Comparison of ENCODE assay signal across 16 mouse cellular contexts in the genomic region with DNA sequence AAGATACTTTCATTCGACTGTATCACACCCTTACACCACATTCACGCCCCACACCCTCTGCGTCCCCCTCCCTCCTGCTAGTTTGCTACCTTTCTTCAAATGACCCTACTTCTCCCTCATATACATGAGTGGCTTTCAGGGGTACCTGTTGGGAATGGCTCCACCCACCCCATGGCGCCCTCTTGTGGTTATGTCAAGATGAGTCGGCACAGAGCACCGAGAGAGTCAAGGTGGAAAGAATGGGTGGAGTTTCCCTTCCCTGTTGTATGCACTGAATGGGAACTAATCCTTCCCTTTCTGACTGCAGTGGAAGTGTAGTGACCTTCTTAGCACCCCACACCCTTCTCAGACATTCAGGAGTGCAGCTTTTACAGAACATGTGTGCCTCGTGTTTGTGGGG. TPM values are rescaled to one million over a fixed set of nuclear protein-coding genes. Genes with fewer than 3 reads are reported as not detected.
DNase-seq lines count a peak whose midpoint lies in the region; TF ChIP-seq lines count a peak whose summit lies in the region.
"Had no signal": no experiment of that assay in that cellular context is flagged by ENCODE, and none has a peak within 500 bp of the region (broad histone marks: within the 10 kb centered on the region; RNA-seq: fewer than 3 reads in every experiment).

No protein-coding gene starts in this region.

- H3K4me1 ChIP-seq in ES-E14 (ENCODE audit: control insufficient read depth in 2 of 2, insufficient read depth in 2 of 2, low read length in 2 of 2, poor library complexity in 1 of 2): peaks cover 0 to 2% of the 10 kb centered on the region in 2 experiments; a peak in 1 of 4 replicates
- H3K4me1 ChIP-seq: embryonic facial prominence, embryonic 13.5 days; limb, embryonic 10.5 days had no signal

- H3K9me3 ChIP-seq in ES-E14 (ENCODE audit: control insufficient read depth, insufficient read depth, low read depth, low read length): no peaks in the 10 kb centered on the region
- H3K9me3 ChIP-seq: embryonic facial prominence, embryonic 13.5 days; forebrain, embryonic 10.5 days; limb, embryonic 10.5 days; neural tube, embryonic 13.5 days had no signal

- H3K27ac ChIP-seq in layer of hippocampus, adult 2 months: no peak overlapping the region
- H3K27ac ChIP-seq in ES-E14 (ENCODE audit: insufficient read depth, low read depth, low read length, poor library complexity, severe bottlenecking): no peak overlapping the region
- H3K27ac ChIP-seq: embryonic facial prominence, embryonic 13.5 days; forebrain, embryonic 10.5 days; limb, embryonic 10.5 days; liver, embryonic 14.5 days; neural tube, embryonic 13.5 days had no signal

- no peak overlapping the region for H3K4me3 ChIP-seq in layer of hippocampus, adult 2 months
- H3K4me3 ChIP-seq in ES-E14 (ENCODE audit: insufficient read depth in 1 of 2, low read depth in 1 of 2, low read length in 2 of 2, poor library complexity in 1 of 2, severe bottlenecking in 1 of 2): no peak overlapping the region
- H3K4me3 ChIP-seq: embryonic facial prominence, embryonic 13.5 days; forebrain, embryonic 10.5 days; limb, embryonic 10.5 days; neural tube, embryonic 13.5 days had no signal

- peak; percentile 29 to 39 for DNase-seq in cerebellum, postnatal 10 days
- DNase-seq in cerebellum, postnatal 36 days: no peak
- DNase-seq in layer of hippocampus, adult 2 months (ENCODE audit: low spot score in 2 of 2): no peak
- DNase-seq in layer of hippocampus, postnatal 25 days (ENCODE audit: extremely low spot score in 1 of 2, low spot score in 1 of 2): no peak
- peak; percentile 25 for DNase-seq in 3T3-L1 (ENCODE audit: low read depth, low spot score)
- DNase-seq in ES-E14 (ENCODE audit: low read depth, low spot score): peak; percentile 39
- no peak for DNase-seq in ovary, adult 18-20 months (ENCODE audit: low spot score)
- no peak for DNase-seq in right cerebral cortex, adult 2 months (ENCODE audit: low spot score in 2 of 2)
- DNase-seq: kidney, postnatal 14 days; thymus, adult 2 months had no signal

- TF ChIP-seq CTCF in layer of hippocampus, adult 2 months (conservative IDR thresholded peaks at IDR 0.05): peak; percentile 56

- no peaks in the 10 kb centered on the region for H3K36me3 ChIP-seq in ES-E14 (ENCODE audit: control insufficient read depth, insufficient read depth, low read length, poor library complexity, severe bottlenecking)
- H3K36me3 ChIP-seq: embryonic facial prominence, embryonic 13.5 days; forebrain, embryonic 10.5 days; limb, embryonic 10.5 days; neural tube, embryonic 13.5 days had no signal

- in situ Hi-C loops in ES-E14 (cut with MboI; ENCODE audit: low sequenced_read_pairs in 2 of 2, unreplicated experiment in 2 of 2): no loop called here

- H3K9ac ChIP-seq in ES-E14 (ENCODE audit: insufficient read depth, low read depth, low read length, poor library complexity, severe bottlenecking): no peak overlapping the region
- H3K9ac ChIP-seq: embryonic facial prominence, embryonic 13.5 days; liver, embryonic 14.5 days; neural tube, embryonic 13.5 days had no signal

TF ChIP-seq in ES-E14, 5 proteins besides CTCF, POLR2A, EP300 and RAD21:
- TF ChIP-seq CHD2 (IDR thresholded peaks at IDR 0.05; ENCODE audit: low read depth, low read length): no peak

RNA-seq across cellular contexts. Expression of gene Cdh13, which starts 51.4 kb away (rescaled TPM):
- 10 to 100 TPM; 39.3 to 39.9 TPM for total RNA-seq in layer of hippocampus, adult 2 months (2021)
- 10 to 100 TPM; 45.3 to 48.8 TPM for total RNA-seq in layer of hippocampus, postnatal 25 days (2021)
- total RNA-seq in ES-E14 (2012; rRNA removed): 1.3 and 1.8 TPM in 2 replicates
- total RNA-seq: megakaryocyte, adult 5-6 weeks had no signal

Comparison
In these comparisons a context has a peak if more than half of its experiments do, and no peak if none do; other contexts are left out.
1. DNase-seq: peak in cerebellum, postnatal 10 days (2 of 2), 3T3-L1 (single experiment) and ES-E14 (single experiment); none in cerebellum, postnatal 36 days (0 of 2), layer of hippocampus, adult 2 months (0 of 2), layer of hippocampus, postnatal 25 days (0 of 2), ovary, adult 18-20 months (single experiment) and right cerebral cortex, adult 2 months (0 of 2).
2. RNA of gene Cdh13, which starts 51.4 kb away (total RNA-seq): 45.3 to 48.8 TPM in layer of hippocampus, postnatal 25 days and 39.3 to 39.9 TPM in layer of hippocampus, adult 2 months; 1.3 to 1.8 TPM in ES-E14; every median in the first group is over 10 times any median in the second.